Mouse (Mus musculus): Measurements from ENCODE around the gene Alk.

- TF ChIP-seq CTCF (IDR thresholded peaks at IDR 0.05; ENCODE audit: low read depth), result no peak
- no peak for TF ChIP-seq EP300 (optimal IDR thresholded peaks at IDR 0.05)
These were observed 81.4 kb downstream of the Alk start for GRCm38 (mm10) chr17:72523006-72523405.
